Mouse (Mus musculus) cerebellum, adult 9-11 months (tissue): Measurements from ENCODE around the gene Trem2.
"Not testable (repeated sequence)": the region's sequence is repeated elsewhere in the genome, so short reads cannot be mapped to it uniquely, and the experiment has no call there.

Experiments
- DNase-seq: peaks from one replicate; pipeline ENCODE4 v3.0.0; 2022

Gene Trem2

GRCm38 (mm10) chr17:48352976-48353375 is 6.8 kb downstream of the Trem2 start:
- DNase-seq, result not testable (repeated sequence)

DNA sequence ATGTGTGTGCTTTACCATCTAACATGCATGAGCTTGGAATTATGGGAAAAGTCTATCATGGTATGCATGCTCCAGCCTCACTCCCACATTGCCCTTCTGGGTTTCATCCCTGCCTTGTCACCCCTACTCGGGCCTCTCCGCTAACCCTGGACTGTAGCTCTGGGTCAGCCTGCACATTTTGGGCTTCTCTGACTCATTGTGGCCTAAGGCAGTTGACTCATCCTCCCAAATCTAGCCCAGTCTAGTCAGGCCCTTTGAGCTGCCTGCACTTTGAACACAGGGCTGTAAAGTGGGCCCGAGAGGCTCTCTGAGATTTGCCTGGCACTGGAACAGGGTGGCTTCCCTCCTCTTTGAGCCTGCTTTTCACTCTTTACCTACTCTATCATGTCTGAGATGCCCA is 9.6 kb downstream of the Trem2 start:
- DNase-seq, result no peak

- DNase-seq, result no peak
Measured at GRCm38 (mm10) chr17:48357892-48358291, 11.7 kb downstream of the Trem2 start.

GRCm38 (mm10) chr17:48359616-48360015 is 13.4 kb downstream of the Trem2 start, which contains the start of gene Treml1:
Treml1 (plus strand) TSS chr17:48359916.
- DNase-seq, result no peak

DNA sequence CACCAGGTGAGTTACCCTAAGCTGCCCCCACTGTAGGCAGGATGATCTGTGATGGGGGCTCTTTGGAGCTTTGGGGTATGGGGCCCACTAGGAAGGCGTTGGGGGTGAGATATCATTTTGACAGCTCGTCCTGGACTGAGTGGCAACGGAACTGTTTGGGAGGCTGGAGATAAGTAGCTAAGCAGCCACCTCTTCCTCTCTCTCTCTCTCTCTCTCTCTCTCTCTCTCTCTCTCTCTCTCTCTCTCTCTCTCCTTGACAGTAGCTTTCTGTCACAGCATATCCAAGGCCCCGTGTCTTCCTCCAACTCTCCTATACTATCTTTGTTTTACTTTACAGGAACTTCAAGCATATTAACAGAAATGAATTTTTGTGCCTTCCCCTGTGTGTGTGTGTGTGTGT is 14.3 kb downstream of the Trem2 start:
- DNase-seq, result no peak

DNA sequence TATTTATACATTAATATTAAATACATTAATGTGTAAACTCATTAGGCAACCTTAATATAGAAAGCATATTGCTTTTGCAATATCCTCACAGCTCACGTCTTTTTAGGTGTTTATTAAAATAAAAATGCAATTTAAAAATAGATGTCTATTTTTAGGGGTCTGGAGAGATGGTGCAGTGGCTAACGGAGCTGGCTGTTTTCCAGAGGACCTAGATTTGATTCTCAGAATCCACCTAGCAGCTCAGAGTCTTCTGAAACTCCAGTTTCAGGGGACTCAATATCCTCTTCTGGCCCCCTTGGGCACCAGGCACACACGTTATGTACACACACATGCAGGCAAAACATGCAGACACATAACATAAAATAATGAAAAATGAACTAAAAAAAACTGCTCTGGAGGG is 16.1 kb downstream of the Trem2 start:
- DNase-seq, result no peak

DNA sequence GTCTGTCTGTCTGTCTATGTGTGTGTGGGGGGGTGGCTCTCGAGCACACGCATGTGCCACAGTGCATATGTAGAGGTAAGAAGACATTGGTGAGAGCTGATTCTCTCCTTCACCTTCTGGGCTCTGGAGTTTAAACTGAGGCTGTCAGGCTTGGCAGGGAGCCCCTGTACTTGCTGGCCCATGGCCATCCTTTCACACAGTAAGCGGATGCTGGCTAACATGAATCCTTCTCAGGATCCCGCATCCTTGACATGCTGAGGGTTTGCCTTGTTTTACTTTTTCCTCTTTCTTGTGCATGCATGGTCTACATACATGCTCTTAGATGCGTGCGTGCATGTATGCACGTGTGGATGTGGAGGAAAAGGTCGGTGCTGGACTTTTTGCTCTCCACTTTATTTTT is 16.8 kb downstream of the Trem2 start:
- DNase-seq, result peak; percentile 18

- no peak for DNase-seq
Measured at GRCm38 (mm10) chr17:48363421-48363965, 17.3 kb downstream of the Trem2 start.

GRCm38 (mm10) chr17:48365511-48366155 is 19.4 kb downstream of the Trem2 start:
- no peak for DNase-seq

GRCm38 (mm10) chr17:48366806-48367205 is 20.6 kb downstream of the Trem2 start:
- DNase-seq, result no peak

GRCm38 (mm10) chr17:48371621-48372020 is 25.4 kb downstream of the Trem2 start:
- DNase-seq, result no peak

DNA sequence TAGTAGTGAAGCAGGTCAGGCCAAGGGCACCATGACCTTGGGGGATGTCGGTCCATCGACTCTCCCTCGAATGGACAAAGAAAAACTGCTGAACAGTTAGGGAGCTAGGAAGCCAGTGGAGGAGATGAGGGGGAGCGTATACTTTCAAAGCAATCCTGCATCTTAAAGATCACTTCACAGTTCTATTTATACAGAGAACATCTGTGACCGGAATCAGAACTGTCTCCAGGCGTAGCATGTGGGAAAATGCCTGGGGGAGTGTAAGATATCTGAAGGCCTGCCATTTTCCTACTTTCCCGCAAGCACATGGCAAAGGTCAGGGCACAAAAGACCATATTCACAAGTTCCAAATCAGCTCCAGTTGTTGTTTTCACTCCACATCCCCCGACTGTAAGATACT is 26.8 kb downstream of the Trem2 start:
- DNase-seq, result no peak

GRCm38 (mm10) chr17:48376102-48376501 is 29.9 kb downstream of the Trem2 start:
- no peak for DNase-seq

GRCm38 (mm10) chr17:48379050-48379449 is 32.8 kb downstream of the Trem2 start:
- DNase-seq, result no peak

GRCm38 (mm10) chr17:48385786-48386461 is 39.7 kb downstream of the Trem2 start:
- no peak for DNase-seq

GRCm38 (mm10) chr17:48388666-48389065 is 42.5 kb downstream of the Trem2 start:
- no peak for DNase-seq

DNA sequence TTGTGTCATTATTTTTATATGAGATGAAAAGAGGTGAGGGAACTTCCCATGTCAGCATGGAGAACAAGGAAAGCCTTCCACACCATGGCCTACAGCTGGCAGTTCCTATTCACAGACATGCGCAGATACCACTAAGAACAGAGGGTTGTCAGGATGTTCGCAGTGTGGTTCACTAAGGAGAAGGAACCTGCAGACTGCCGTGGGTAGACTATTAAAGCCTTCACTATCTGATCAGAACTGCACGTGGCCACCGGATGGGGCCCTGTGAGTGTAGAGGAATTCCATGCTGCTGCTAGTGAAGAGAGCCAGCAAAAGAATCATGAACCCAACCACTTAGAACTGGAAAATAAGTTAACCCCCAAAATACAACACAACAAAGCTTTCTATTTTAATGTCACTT is 43.2 kb downstream of the Trem2 start:
- no peak for DNase-seq

DNA sequence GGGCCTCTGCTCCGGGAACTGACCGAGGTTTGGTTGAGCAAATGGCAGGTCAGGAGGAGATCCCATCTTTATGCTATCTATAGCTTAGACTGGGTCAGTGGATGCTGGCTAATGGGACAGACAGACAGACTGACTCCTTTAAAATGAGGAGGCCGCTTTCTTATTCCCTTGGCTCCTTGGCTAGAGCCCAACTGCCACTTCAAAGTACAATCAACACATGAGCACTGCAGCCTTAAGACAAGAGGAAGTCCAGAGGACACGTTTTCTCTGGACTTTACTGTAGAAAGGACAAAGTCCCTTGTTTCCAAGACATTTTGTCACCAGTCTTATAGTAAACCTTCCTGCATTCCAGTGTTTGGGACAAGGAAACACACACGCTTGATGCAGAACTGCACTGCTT is 45.2 kb downstream of the Trem2 start:
- no peak for DNase-seq

- DNase-seq, result no peak
Measured at GRCm38 (mm10) chr17:48392616-48393015, 46.4 kb downstream of the Trem2 start.

- no peak for DNase-seq
Measured at GRCm38 (mm10) chr17:48401710-48402109, 55.5 kb downstream of the Trem2 start.

- DNase-seq, result no peak
Measured at GRCm38 (mm10) chr17:48402751-48403150, 56.5 kb downstream of the Trem2 start.
